Mouse (Mus musculus): ENCODE measurements around the gene Nt5c1a.
"Not testable (repeated sequence)": the region's sequence is repeated elsewhere in the genome, so short reads cannot be mapped to it uniquely, and the experiment has no call there.

Nt5c1a gene

GRCm38 (mm10) chr4:123201186-123202093 lies at the start of gene Nt5c1a:
Gene Nt5c1a (plus strand): TSS chr4:123201504.
- DNase-seq, result peak; percentile 10

DNA sequence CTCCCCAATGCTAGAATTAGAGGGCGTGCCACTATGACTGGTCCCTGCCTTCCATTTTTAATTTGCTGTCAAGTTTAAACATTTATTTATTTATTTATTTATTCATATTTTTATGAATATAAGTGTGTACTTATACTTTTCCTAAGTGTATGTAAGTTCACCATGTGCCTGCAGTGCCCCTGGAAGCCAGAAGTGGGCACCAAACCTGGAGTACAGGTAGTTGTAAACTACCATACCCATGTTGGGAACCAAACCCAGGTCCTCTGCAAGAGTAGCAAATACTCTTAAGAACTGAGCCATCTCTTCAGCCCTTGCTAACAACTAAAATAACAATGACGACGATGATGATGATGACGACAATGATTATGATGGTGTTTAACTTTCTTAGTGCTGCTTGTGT lies 49.3 kb upstream of the Nt5c1a start:
- no peak for DNase-seq

DNA sequence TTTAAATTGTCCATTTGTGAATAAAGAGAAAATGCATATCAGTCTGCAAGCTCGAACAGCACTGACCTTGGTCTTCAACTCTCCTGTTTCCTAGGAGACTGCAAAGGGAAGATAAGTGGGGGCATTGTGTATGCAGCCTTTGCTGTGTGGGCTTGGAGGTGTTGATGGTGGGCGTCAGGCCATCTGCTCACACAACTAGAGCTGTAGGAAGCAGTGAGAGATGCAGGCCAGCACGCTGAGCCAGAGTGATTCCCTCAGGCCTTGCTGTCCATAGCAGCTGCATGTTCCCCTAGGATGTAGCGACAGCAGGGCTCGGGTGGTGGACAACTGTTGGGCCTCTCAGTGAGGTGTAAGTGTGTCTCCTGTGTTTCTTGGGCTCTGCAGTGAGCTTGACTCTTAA lies 48.3 kb upstream of the Nt5c1a start:
- DNase-seq, result no peak

- peak; percentile 34 for DNase-seq
These were observed 46.3 kb upstream of the Nt5c1a start for GRCm38 (mm10) chr4:123155004-123155403.

GRCm38 (mm10) chr4:123155427-123155826 lies 45.9 kb upstream of the Nt5c1a start:
- no peak for DNase-seq

GRCm38 (mm10) chr4:123155840-123156239 lies 45.5 kb upstream of the Nt5c1a start:
- no peak for DNase-seq

- DNase-seq, result no peak
These were observed 40.7 kb upstream of the Nt5c1a start for GRCm38 (mm10) chr4:123160571-123160970.

GRCm38 (mm10) chr4:123161251-123161650 lies 40.1 kb upstream of the Nt5c1a start:
- DNase-seq, result not testable (repeated sequence)

GRCm38 (mm10) chr4:123162305-123162917 lies 38.9 kb upstream of the Nt5c1a start:
- DNase-seq, result no peak

- DNase-seq, result no peak
These were observed 37.1 kb upstream of the Nt5c1a start for GRCm38 (mm10) chr4:123164157-123164556.

DNA sequence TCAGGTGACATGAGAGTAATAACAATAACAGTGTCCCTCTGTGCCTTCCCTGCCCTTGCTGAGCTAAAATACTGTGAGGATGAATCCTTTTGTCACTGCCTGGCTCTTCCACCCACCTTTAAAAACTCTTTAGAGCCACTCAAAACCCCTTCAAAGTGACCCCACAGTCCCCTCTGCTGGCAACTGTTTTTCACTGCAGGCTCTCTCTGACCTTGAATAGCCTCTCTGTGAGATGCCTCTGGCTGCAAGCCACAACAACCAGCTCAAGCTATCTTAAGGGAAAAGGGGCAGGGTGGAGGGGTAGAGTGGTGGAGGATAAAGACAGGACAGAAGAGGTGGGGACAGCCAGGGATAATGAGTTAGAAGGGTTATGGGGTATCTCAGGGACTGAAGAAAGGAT lies 29.5 kb upstream of the Nt5c1a start:
- DNase-seq, result no peak

DNA sequence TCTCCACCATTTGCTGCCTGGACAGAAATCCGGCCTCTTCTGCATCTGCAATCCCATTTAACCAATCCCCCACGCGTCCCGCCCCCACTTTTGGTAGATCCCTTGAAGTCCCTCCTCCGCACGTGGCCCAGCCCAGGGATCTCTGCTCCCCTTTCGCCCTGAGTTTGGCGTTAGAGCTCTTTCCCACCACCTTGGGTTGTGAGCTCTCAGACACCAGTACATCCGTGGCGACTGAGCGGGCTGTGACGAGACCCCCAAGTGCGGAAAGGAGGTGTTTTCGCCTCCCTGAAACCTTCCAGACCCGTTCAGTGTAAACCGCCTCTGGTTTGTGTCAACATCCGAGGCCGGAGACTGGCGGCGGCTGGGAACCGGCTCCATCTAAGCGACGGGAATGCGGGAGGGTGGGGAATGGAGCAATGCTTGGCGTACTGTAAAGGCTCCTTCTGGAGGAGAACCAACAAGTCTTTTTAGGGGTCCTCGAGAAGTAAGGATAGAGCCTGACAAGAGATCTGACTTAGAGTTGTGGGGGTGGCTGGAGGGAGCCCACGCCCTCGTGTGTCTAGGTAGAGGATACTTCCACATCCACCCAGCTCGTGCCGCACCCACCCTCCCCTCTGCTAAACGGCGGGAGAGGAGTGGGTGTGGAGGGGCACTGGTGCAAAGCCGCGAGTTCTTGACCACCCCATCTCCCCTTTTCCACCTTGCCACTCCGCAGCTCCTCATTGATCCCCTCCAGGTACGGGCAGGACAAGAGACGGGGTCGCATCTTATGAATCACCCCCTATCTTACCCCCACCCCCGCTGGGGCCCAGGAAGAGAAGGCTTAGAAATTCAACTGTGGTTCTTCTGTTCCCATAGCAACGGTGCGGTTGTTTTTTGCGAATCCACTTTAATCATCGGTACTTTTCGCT lies 18.7 kb upstream of the Nt5c1a start, which contains the start of gene Hpcal4:
Gene Hpcal4, plus strand, starts transcription at position 900 of the 911 bp plus-strand sequence.
- peak; percentile 11 for DNase-seq

DNA sequence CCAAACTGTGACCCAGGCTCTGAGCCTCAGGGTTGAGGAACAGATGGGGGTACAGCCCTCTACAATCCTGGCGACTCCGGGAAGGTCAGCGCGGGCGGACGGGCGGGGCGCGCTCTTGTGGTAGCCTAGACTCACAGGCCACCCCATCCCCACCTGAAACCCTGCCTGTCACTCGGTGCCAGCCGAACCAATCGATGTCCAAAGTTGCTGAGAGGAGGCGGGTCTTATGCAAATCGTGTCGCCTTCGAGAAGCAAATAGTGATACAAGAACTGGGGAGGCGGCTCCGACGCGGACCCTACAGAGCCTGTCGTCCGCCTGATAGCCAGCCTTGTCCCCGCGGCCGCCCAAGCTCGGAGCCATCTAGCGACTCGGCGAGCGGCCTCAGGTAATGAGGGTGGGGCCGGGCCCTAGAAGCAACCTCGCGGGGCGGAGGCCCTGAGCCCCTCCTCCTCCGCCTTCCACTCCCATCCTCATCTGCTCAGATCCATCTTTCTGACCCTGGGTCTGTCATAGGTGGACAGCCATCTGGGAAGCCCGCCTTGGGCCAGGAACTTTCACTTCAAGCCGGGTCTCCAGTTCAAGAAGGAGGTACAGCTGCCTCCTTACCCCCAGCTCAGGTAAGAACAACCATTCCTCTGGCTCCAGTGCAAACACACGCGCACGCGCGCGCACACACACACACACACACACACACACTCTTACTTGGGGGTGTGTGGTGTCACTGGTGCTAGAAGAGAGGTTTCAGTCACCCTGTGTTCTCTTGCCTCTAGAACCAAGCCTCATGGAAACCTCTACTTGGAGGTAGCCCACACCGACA lies 17.9 kb upstream of the Nt5c1a start:
- DNase-seq, result peak; percentile 58

- DNase-seq, result no peak
These were observed 16.5 kb upstream of the Nt5c1a start for GRCm38 (mm10) chr4:123184816-123185215.

DNA sequence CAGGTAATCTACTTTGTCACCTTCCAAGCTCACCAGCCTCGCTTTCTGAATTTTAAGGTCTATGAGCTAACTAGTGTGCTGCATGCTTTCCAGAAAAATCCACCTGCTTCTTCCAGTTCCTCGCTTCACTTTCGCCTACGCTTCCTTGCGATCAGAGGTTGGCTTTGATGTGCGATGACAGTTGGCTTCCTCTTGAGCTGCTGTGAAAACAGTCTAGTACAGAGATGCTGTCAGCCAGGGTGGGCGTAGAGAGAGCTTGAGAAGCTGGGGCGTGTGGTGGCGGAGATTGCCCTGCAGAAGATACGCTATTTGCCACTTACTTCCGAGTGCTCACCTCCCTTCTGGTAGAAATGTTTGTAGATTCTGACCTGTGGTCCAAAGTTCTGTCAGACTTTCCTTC lies 9.0 kb upstream of the Nt5c1a start:
- DNase-seq, result no peak

DNA sequence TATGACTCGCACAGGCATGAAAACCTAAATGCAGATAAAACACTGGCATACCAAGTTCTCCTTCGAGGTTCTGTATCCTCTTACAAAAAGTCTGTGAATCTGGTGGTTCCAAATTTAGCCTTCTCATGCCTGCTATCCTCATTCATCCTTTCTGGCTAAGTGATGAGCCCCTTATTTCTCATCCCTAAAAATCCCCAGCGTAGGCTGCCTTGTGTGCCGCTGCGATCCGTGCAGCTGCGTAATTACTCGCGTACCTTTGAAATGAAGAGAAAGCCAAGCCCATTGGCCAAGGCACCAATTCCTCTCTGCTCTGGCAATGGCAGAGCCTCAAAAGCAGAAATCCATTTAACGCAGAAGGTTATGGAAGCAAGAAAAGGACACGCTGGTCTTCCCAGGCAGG lies 7.5 kb upstream of the Nt5c1a start:
- DNase-seq, result no peak

DNA sequence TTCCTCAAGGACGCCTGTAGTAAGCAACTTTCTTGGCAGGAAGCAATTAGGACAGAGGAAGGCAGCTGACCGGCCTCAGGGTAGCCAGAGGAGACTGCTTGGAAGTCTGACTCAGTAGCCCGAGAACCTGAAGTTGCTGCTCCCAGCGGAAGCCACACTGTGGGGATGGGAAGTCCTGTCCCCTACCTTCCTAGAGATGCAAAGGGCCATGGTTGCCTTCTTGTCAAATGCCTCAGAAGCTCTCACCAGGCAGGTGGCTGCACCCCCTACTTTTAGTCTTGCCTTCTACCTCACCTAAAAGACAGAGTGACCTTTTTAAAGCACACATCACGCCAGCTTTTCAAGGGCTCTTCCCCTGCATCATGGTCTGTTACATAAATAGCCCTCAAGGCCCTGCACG lies 4.6 kb upstream of the Nt5c1a start:
- DNase-seq, result no peak

GRCm38 (mm10) chr4:123200771-123201185 lies 526 bp upstream of the Nt5c1a start:
- peak; percentile 76 for DNase-seq

- no peak for DNase-seq
These were observed 753 bp downstream of the Nt5c1a start for GRCm38 (mm10) chr4:123202094-123202420.

DNA sequence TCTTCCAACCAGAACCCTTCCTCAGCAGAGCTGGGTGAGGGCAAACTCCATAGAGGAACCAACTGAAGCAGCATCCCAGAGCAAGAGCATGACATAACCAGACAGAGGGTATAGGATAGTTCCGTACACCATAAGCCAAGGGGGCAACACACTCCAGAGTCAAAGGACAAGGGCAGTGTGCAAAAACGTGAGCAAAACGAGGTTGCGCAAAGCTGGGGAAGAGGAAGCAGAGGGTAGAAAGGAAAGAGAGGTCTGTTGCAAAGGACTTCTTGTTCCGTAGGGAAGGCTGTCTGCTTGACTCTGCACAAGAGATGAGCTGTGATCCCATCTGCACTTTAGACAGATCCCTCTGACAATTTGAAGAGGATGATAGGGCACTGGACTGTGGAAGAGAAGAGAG lies 6.0 kb downstream of the Nt5c1a start:
- DNase-seq, result no peak

GRCm38 (mm10) chr4:123210996-123211395 lies 9.7 kb downstream of the Nt5c1a start:
- no peak for DNase-seq

- no peak for DNase-seq
These were observed 10.1 kb downstream of the Nt5c1a start for GRCm38 (mm10) chr4:123211453-123211852.

All from lung, postnatal 14 days (tissue).